Mouse (Mus musculus) heart, adult 18-20 months (tissue): Measurements from ENCODE around the gene Olfr1359. TPM values are rescaled to one million over a fixed set of nuclear protein-coding genes. Genes with fewer than 3 reads are reported as not detected.
"Not testable (repeated sequence)": the region's sequence is repeated elsewhere in the genome, so short reads cannot be mapped to it uniquely, and the experiment has no call there.

ENCODE experiments used
- DNase-seq, 2 experiments: peaks; one replicate each; pipeline ENCODE4 v3.0.0; 2021 to 2022; ENCODE audit warnings: mixed read lengths in 1 of 2
- long read RNA-seq, 2 experiments: library from polyadenylated mRNA; stranded (forward); transcript quantifications; one replicate each; pipeline ENCODE4 v2.0.0; 2021
- total RNA-seq, 2 experiments: library from RNA; stranded (reverse); gene quantifications; 2 replicates each; pipeline ENCODE4 v1.2.3; 2021

Olfr1359 gene
- total RNA-seq, result not detected
- long read RNA-seq, experiment 1, result 0 reads
- long read RNA-seq, experiment 2, result 0 reads

DNA sequence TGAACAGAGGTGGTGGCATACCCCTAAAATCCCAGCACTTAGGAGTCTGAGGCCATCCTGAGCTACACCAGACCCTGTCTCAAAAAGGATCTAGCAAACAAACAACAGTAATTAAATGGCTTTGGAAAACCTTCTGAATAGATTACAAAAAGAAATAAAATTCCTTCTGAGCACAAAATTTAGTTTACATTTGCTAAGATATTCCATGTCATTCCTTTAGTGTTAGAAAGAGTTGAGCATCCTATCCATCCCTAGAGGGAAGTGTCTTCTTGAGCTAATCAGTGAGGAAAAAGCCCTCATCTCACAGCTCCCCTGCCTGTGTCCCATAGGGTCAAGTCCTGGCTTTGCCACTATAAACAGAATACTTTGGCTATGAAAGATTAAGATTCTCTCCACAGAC is at the start of gene Olfr1359:
Gene Olfr1359, plus strand, starts transcription at position 301 of the 400 bp plus-strand sequence.
- DNase-seq, result no peak

DNA sequence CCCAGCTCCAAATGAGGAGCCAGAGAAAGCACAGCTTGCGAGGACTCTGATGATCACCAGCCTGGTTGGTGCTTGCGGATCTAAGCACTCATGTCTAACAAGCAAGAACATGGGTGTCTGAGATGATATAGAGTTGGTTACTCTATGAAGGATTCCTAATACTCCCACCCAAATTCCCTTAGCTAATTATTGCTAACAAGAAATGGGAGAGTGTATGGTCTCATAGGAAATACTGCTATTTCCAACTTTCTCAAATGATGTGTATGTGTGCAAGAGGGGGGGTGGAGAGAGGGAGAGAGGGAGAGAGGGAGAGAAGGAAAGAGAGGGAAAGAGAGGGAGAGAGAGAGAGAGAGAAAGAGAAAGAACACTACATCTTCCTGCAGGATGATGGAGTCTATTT is 34.6 kb upstream of the Olfr1359 start, which contains the start of gene Olfr1361:
Gene Olfr1361, minus strand, starts transcription at position 101 of the 400 bp plus-strand sequence.
- DNase-seq, result no peak

DNA sequence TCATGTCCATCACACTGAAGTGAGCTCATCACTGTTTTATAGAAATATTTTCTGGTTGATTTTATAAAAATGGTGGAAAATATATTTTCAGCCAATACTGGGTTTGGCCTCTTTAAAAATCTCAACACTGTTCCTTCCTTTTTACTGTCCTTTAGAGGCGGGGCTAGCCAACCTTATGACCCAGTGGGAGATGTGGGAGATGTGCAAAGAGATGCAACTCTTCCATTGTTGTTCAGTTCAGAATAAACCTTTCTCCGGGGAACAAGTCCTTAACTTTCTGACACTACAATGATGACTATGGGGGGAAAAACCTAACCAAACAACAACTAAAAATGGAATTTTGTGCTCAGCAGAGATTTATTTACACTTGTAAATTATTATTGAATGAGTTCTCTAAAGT is 20.6 kb upstream of the Olfr1359 start, which contains the start of gene Olfr1360:
Gene Olfr1360, minus strand, starts transcription at position 101 of the 400 bp plus-strand sequence.
- DNase-seq, result no peak

DNA sequence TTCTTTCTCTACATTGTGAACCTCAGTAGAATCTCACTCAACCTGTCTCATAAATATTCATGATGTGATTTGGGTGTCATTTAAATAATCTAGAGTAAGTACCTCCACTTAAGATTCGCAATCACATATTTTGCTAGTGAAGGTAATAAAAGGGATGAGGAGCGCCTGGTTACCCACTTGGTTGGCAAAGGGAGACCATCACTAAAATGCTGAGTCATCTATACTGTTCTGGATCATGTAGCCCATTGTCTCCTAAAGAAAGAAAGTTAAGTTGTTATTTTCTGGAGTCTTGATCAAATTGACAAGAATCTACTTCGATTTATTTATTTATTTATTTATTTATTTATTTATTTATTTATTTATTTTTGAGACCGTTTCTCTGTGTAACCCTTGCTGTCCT is 8.8 kb downstream of the Olfr1359 start:
- DNase-seq, result no peak

DNA sequence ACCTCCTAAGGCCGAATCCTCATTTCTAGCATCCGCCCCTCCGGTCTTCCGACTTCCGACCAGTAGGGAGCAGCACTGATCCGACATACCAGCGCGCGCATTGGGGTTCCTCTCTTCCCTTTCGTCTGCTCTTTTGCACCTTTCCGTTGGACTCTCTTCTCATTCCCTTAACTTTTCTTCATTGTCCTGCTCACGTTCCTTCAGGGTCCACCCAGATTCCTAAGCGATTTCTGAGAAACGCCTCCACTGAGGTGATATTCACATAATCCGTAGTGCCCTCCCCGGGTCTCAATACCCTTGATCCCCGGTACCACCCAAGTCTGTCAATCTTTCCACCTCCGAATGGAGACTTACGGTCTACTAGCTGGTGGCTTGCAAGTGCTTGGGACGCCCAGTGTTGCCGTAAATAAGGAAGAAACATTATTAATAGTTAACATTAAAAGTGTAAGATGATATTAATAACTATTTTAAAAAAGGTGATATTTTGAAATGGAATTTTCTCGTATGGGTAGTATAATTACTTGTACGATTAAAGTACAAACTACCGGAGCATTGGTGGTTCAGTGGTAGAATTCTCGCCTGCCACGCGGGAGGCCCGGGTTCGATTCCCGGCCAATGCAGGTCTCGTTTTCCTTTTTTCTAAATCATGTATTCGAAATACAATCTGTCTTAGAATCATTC is 12.3 kb downstream of the Olfr1359 start:
- DNase-seq, result peak; percentile 91 to 96

DNA sequence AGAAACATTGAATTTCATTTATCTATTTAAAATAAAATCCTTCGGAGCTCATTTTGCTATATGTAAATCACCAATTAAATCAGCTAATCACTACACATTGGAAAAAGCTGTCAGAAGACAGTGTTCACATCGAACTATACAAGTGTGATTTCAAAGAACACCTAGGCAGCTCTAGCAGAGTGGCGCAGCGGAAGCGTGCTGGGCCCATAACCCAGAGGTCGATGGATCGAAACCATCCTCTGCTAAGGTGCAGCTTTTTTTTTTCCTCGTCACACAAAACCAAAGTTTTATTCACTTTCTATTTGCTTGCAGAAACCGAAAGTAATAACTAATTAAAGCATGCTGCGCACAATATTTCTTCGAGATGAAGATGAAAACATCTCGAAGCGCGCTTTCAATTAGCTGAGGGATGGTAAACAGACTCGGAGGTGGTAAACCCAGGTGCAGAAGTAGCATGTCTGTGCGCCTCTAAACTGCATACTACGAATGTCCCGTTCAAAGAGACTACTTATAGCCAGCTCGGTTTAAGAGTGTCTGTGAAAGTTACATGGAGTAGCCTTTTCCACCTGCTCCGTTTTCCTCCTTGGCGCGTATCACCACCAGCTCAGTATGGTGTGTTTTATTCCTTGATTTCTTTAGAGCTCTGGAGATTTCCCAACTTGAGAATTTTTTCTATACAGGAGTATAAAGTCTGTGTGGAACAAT is 13.1 kb downstream of the Olfr1359 start:
- DNase-seq, result peak; percentile 81 to 92

DNA sequence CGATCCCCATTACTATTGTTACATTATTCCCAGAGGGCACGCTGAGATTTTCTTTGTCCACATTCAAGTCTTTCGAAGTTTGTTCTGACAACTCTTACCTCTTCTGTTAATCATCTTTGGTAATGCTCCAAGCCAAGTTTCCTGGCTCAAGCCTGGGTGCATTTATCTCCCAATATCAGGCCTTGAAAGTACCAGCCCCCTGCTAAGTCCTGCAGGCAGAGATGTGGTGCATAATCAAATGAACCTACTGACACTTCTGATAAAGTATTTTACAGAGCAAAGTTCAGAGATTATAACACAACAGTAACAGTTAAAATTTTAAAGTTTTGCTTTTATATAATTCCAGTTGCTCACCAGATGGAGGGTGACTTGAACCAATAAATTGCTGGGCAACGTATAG is 13.8 kb downstream of the Olfr1359 start:
- no peak for DNase-seq

DNA sequence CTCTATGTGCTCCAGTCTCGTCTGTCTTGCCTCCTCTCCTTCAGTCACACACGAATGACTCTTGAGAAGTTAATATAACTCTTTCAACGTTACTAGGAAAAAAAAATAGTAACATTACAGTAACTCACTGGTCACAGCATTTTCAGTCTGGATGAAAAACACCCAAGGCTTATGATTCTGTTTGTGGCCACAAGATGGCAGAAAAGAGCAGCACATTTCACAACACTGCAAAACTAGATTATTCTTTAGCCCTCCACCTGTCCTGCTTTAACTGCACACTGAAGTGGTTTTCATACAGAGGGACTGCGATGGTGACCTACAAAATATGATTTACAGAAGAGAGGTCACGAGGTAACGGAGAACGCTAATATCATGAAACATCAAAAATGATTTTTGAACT is 16.8 kb downstream of the Olfr1359 start:
- peak; percentile 58 to 82 for DNase-seq

DNA sequence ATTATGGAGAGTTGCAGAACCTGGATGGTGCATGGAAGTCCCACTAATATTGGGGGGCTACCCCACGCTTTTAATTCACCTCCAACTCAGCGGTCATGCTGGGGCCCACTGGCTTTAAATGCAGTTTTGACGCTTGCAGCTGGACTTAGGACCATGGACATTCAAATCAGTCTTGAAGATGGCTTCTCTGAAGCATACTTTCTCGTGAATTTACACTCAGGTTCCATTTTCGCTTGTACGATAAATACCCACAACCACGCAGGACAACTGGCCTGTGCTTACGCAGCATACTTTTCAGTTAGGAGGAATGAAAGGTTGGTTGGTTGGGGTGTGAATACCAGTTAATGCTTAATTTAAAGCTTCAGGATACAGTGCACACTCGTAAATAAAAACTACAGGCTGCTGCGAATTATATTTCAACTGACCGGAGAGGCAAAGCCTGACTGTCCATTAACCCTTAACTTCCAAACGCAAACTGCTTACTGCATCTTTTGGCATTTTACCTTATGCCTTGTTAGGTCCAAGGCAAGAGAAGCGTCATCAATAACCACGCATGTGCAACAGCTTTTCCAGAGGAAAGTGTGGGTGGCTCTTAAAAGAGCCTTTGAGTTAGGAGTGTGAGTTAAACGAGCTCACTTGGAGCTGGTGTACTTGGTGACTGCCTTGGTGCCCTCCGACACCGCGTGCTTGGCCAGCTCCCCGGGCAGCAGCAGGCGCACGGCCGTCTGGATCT is 17.4 kb downstream of the Olfr1359 start:
- no peak for DNase-seq

DNA sequence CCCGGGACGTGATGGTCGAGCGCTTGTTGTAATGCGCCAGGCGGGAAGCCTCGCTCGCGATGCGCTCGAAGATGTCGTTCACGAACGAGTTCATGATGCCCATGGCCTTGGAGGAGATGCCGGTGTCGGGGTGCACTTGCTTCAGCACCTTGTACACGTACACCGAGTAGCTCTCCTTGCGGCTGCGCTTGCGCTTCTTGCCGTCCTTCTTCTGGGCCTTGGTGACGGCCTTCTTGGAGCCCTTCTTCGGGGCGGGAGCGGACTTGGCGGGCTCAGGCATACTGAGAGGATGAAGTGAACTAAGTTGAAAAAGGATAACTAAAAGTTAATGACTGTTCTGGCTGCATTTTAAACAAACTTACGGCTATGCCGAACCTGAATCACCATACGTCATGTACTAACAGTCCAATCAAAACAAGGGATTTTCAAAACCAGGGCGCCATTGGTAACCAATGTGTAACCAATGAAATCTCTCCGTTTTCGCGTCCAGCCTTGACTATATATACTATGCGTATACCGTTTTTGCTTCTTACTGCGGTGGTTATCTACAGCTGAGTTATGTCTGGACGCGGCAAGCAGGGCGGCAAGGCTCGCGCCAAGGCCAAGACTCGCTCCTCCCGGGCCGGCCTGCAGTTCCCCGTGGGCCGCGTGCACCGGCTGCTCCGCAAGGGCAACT is 18.1 kb downstream of the Olfr1359 start, which contains the start of the genes Hist1h2bl and Hist1h2ai:
Gene Hist1h2bl, minus strand, starts transcription at position 280 of the 676 bp plus-strand sequence.
Gene Hist1h2ai, plus strand, starts transcription at position 559 of the 676 bp plus-strand sequence.
- peak; percentile 84 to 87 for DNase-seq

DNA sequence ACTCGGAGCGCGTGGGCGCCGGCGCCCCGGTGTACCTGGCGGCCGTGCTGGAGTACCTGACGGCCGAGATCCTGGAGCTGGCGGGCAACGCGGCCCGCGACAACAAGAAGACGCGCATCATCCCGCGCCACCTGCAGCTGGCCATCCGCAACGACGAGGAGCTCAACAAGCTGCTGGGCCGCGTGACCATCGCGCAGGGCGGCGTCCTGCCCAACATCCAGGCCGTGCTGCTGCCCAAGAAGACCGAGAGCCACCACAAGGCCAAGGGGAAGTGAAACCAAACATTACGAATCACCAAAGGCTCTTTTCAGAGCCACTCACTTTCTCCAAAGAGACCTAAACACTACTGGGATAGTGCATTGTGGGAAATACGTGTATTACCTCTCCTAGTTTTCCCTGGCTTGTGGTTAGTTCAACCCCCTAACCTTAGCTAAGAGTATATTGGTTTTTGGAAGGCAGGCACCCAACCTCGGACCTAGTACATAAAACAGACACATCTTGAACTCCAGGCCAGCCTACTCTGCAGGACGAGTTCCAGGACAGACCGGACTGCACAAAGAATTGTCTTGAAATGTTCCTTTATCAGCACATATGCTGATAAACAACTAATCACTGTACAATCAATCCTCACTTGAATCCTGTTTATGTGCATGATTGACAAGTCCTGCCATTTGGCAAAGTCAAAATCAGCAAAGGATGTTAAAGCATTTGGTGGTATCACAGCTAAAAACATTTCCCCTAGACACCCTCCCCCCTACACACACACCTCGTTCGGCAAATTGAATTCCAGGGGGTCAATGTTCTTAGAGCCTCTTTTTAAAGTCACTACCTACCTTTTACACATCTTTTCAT is 18.9 kb downstream of the Olfr1359 start:
- peak; percentile 29 to 45 for DNase-seq

DNA sequence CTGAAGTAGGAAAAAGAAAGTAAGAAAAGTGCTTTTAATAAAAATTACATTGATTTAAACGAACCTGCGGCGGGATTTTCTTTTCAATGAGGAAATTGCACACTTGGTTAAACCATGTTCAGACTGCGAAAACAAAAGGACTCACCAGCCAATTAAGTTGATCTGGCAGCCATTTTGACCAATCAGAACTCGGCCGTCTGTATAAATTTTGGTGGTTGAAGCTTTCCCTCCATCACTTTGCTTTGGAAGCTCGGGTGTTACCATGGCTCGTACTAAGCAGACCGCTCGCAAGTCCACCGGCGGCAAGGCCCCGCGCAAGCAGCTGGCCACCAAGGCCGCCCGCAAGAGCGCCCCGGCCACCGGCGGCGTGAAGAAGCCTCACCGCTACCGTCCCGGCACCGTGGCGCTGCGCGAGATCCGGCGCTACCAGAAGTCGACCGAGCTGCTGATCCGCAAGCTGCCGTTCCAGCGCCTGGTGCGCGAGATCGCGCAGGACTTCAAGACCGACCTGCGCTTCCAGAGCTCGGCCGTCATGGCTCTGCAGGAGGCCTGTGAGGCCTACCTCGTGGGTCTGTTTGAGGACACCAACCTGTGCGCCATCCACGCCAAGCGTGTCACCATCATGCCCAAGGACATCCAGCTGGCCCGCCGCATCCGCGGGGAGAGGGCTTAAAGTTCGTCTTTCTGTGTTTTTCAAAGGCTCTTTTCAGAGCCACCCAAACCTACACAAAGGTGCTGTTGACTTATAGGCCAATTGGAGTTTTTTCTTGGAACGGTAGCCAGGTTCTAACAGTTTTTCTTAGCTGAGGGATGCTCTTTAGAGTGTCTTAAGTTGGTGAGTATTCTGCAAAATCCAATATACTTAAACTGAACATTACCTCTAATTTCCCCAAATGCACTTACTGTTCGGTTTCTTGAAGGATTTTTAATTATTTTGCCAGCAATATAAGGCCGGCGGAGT is 19.8 kb downstream of the Olfr1359 start, which contains the start of gene Hist1h3h:
Gene Hist1h3h, plus strand, starts transcription at position 263 of the 961 bp plus-strand sequence.
- peak; percentile 87 for DNase-seq

DNA sequence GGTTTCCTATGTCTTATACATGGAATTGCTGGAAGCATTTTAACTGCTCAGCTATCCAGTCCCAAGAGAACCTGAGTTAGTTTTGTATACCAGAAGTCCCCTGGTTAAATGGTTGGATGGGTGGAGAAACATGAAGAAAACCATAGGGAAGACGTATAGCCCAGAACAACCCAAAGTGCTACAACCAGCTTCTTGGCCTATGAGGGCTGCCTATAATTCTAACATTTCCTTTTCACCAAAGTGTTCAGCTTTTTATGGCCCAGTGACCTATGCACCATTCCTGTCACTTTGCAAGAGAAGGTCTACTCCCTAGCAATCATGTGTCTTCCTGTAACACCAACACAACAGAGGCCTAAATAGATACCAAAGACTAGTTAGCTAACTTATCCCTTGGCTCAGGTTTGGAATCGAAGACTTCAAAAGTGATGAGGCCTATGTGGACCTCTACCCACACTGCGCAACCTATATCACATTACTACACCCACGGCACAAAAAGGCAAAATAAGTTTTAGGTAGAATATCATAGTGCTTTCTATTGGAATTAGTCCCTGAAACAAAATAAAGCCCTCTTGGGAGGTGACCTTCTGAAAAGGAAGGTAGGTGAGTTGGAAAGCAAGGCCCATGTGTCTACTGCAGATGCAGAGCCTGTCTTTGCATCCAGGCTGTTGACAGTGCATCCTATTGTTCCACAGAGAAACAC is 20.6 kb downstream of the Olfr1359 start:
- DNase-seq, result no peak

DNA sequence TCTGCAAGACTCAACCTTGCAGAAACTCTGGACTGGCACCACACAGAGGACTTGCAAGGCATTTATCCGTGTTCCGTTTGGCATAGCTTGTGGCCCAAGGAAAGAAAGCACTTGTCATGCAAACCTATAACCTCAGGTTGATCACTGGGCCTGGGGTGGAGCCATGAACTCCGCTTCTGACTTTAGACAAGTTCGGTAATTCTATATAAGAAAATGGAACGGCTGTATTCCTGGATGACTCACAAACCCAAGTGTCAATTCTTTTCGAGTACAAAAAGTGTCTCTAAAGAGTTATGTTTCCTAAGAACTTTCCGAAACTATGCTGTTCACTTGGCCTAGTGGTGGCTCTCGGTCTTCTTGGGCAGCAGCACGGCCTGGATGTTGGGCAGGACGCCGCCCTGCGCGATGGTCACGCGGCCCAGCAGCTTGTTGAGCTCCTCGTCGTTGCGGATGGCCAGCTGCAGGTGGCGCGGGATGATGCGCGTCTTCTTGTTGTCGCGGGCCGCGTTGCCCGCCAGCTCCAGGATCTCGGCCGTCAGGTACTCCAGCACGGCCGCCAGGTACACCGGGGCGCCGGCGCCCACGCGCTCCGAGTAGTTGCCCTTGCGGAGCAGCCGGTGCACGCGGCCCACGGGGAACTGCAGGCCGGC is 23.3 kb downstream of the Olfr1359 start:
- not testable (repeated sequence) for DNase-seq

DNA sequence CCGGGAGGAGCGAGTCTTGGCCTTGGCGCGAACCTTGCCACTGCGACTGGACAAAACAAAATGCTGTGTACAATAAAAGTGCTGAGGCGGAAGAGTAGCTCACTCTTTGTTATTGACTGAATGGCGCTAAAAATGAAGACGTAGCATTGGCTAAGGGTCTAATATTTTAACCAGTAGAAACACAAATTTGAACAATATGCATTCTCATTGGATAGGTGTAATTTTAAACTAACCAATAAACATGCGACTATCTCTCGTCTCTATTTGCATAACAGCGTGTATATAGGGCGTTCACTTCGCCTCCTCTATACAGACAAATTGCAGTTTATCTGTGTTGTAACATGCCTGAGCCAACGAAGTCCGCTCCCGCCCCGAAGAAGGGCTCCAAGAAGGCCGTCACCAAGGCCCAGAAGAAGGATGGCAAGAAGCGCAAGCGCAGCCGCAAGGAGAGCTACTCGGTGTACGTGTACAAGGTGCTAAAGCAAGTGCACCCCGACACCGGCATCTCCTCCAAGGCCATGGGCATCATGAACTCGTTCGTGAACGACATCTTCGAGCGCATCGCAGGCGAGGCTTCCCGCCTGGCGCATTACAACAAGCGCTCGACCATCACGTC is 24.0 kb downstream of the Olfr1359 start, which contains the start of gene Hist1h2bm:
Gene Hist1h2bm, plus strand, starts transcription at position 288 of the 616 bp plus-strand sequence.
- peak; percentile 64 to 69 for DNase-seq

DNA sequence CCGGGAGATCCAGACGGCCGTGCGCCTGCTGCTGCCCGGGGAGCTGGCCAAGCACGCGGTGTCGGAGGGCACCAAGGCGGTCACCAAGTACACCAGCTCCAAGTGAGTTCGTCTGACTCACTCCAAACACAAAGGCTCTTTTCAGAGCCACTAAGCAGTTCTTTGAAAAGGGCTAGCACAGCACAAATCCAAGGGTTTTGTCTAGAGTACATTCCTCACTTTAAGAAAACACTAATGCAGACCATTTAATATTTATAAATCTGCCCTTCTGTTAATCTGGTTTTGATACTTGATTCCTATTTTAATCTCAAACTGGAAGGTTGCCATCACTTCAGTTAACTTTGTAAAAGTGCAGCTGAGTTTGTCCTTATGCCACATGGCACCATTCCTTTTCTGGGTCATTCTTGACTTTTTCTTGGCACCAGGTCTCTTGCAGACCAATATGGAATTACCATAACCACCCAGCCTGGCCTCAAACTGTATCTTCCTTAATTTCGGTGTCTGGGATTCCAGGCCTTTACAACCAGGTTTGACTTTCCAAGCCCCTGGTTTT is 24.5 kb downstream of the Olfr1359 start:
- DNase-seq, result no peak
